Mouse (Mus musculus) MEL (cell line): ENCODE results near the gene Pdlim5. TPM values are rescaled to one million over a fixed set of nuclear protein-coding genes. Genes with fewer than 3 reads are reported as not detected.

Experiments used
- DNase-seq: peaks from one replicate; pipeline ENCODE4 v3.0.0; 2011; ENCODE audit warnings: low read depth, low spot score
- H3K27ac ChIP-seq: 2 replicates; pipeline ENCODE4 v1.5.1; 2012; ENCODE audit warnings: low read depth, mild to moderate bottlenecking, control low read depth, low read length, moderate library complexity; ENCODE audit not compliant: control insufficient read depth
- H3K27me3 ChIP-seq, 2 experiments: fragments of 150-350 bp in 1 of 2; sonication (generic) in 1 of 2; 2 replicates each; pipeline ENCODE4 v1.6.1; 2012; ENCODE audit warnings: low read length in 2 of 2, mild to moderate bottlenecking in 2 of 2, improper control_type of control experiment in 1 of 2, moderate library complexity in 1 of 2; ENCODE audit not compliant: insufficient read depth in 2 of 2, control insufficient read depth in 1 of 2
- H3K36me3 ChIP-seq, 2 experiments: 2 replicates each; pipeline ENCODE4 v1.6.1; 2012 to 2014; ENCODE audit warnings: low read length in 2 of 2, improper control_type of control experiment in 1 of 2, inconsistent platforms in 1 of 2, mild to moderate bottlenecking in 1 of 2; ENCODE audit not compliant: insufficient read depth in 2 of 2, control insufficient read depth in 1 of 2
- H3K4me1 ChIP-seq, 2 experiments: fragments of 150-350 bp in 1 of 2; sonication (generic) in 1 of 2; 2 replicates each; pipeline ENCODE4 v1.6.1; 2012; ENCODE audit warnings: low read length in 2 of 2, improper control_type of control experiment in 1 of 2, mild to moderate bottlenecking in 1 of 2; ENCODE audit not compliant: insufficient read depth in 2 of 2, control insufficient read depth in 1 of 2
- H3K4me3 ChIP-seq, 2 experiments: fragments of 150-350 bp in 1 of 2; sonication (generic) in 1 of 2; 2 replicates each; pipeline ENCODE4 v1.5.1; 2012; ENCODE audit warnings: low read depth in 2 of 2, low read length in 2 of 2, mild to moderate bottlenecking in 2 of 2, moderate library complexity in 2 of 2, control low read depth in 1 of 2, improper control_type of control experiment in 1 of 2; ENCODE audit not compliant: control insufficient read depth in 1 of 2, insufficient read depth in 1 of 2
- H3K79me2 ChIP-seq: 2 replicates; pipeline ENCODE4 v1.6.1; 2012; ENCODE audit warnings: mild to moderate bottlenecking, low read length, moderate library complexity; ENCODE audit not compliant: control insufficient read depth, poor library complexity, insufficient read depth
- H3K9ac ChIP-seq: 2 replicates; pipeline ENCODE4 v1.6.1; 2012; ENCODE audit warnings: low read depth, mild to moderate bottlenecking, control low read depth, low read length, moderate library complexity; ENCODE audit not compliant: control insufficient read depth, poor library complexity, severe bottlenecking
- H3K9me3 ChIP-seq: fragments of 150-350 bp; sonication (generic); replicated peaks from 2 replicates; pipeline ENCODE4 v1.6.1; 2012; ENCODE audit warnings: mild to moderate bottlenecking, low read length, improper control_type of control experiment, moderate library complexity; ENCODE audit not compliant: insufficient read depth
- BHLHE40 ChIP-seq: IDR thresholded peaks from 2 replicates; pipeline ENCODE4 v1.6.1; 2012; ENCODE audit warnings: low read depth, mild to moderate bottlenecking, inconsistent platforms, low read length, improper control_type of control experiment, borderline replicate concordance
- CHD2 ChIP-seq: IDR thresholded peaks from 2 replicates; pipeline ENCODE4 v1.6.1; 2011; ENCODE audit warnings: low read length, improper control_type of control experiment
- E2F4 ChIP-seq: IDR thresholded peaks from 2 replicates; pipeline ENCODE4 v1.6.1; 2011; ENCODE audit warnings: low read depth, low read length, improper control_type of control experiment, borderline replicate concordance
- ELF1 ChIP-seq: IDR thresholded peaks from 2 replicates; pipeline ENCODE4 v1.6.1; 2014; ENCODE audit warnings: low read depth, mild to moderate bottlenecking, inconsistent platforms, low read length, improper control_type of control experiment, moderate library complexity
- ETS1 ChIP-seq: IDR thresholded peaks from 2 replicates; pipeline ENCODE4 v1.6.1; 2012; ENCODE audit warnings: low read depth, mild to moderate bottlenecking, inconsistent platforms, low read length, improper control_type of control experiment, moderate library complexity
- JUND ChIP-seq: IDR thresholded peaks from 2 replicates; pipeline ENCODE4 v1.6.1; 2011; ENCODE audit warnings: low read depth, mild to moderate bottlenecking, improper control_type of control experiment, low read length
- MAFK ChIP-seq: IDR thresholded peaks from 2 replicates; pipeline ENCODE4 v1.6.1; 2011; ENCODE audit warnings: low read depth, mild to moderate bottlenecking, low read length, improper control_type of control experiment, borderline replicate concordance
- MAX ChIP-seq: IDR thresholded peaks from 2 replicates; pipeline ENCODE4 v1.6.1; 2011; ENCODE audit warnings: low read length, improper control_type of control experiment
- MAZ ChIP-seq: IDR thresholded peaks from 2 replicates; pipeline ENCODE4 v1.6.1; 2012; ENCODE audit warnings: low read depth, mild to moderate bottlenecking, inconsistent platforms, low read length, improper control_type of control experiment
- MXI1 ChIP-seq: IDR thresholded peaks from 2 replicates; pipeline ENCODE4 v1.6.1; 2011; ENCODE audit warnings: mild to moderate bottlenecking, low read depth, low read length, improper control_type of control experiment
- NRF1 ChIP-seq: IDR thresholded peaks from 2 replicates; pipeline ENCODE4 v1.6.1; 2014; ENCODE audit warnings: low read depth, mild to moderate bottlenecking, inconsistent platforms, low read length, improper control_type of control experiment, moderate library complexity; ENCODE audit not compliant: poor library complexity, insufficient read depth, severe bottlenecking
- POLR2AphosphoS2 ChIP-seq: IDR thresholded peaks from 2 replicates; pipeline ENCODE4 v1.6.1; 2011; ENCODE audit warnings: low read length, improper control_type of control experiment
- RAD21 ChIP-seq: IDR thresholded peaks from 2 replicates; pipeline ENCODE4 v1.6.1; 2011; ENCODE audit warnings: mild to moderate bottlenecking, low read depth, low read length, improper control_type of control experiment
- SMC3 ChIP-seq: IDR thresholded peaks from 2 replicates; pipeline ENCODE4 v1.6.1; 2011; ENCODE audit warnings: low read depth, low read length, improper control_type of control experiment
- TAL1 ChIP-seq: IDR thresholded peaks from 2 replicates; pipeline ENCODE4 v1.6.1; 2012; ENCODE audit warnings: mild to moderate bottlenecking, inconsistent platforms, low read length, moderate library complexity, mixed read lengths
- TCF12 ChIP-seq: IDR thresholded peaks from 2 replicates; pipeline ENCODE4 v1.6.1; 2014; ENCODE audit warnings: low read depth, mild to moderate bottlenecking, inconsistent platforms, low read length, improper control_type of control experiment, moderate library complexity
- ZC3H11A ChIP-seq: IDR thresholded peaks from 2 replicates; pipeline ENCODE4 v1.6.1; 2012; ENCODE audit warnings: low read depth, mild to moderate bottlenecking, inconsistent platforms, low read length, improper control_type of control experiment
- polyA plus RNA-seq, 2 experiments: library from polyadenylated mRNA; stranded (reverse) in 1 of 2; unstranded in 1 of 2; fragments of >175 nt in 1 of 2; fragments of >200 nt in 1 of 2; gene quantifications; 2 replicates each; pipeline versions ENCODE4 v1.2.1 to v1.2.4; 2012; ENCODE audit warnings: low replicate concordance in 2 of 2, low read depth in 1 of 2; ENCODE audit not compliant: insufficient read length in 2 of 2, insufficient read depth in 1 of 2, missing spikeins in 1 of 2
- total RNA-seq: library from RNA; depleted of rRNA; stranded (reverse); fragments of 300-350 nt; gene quantifications from 2 replicates; pipeline ENCODE4 v1.2.3, GENCODE M21; 2012

Gene Pdlim5
- total and polyA plus RNA-seq, 3 experiments: 8.7 to 9.9 TPM; not detected in 1

DNA sequence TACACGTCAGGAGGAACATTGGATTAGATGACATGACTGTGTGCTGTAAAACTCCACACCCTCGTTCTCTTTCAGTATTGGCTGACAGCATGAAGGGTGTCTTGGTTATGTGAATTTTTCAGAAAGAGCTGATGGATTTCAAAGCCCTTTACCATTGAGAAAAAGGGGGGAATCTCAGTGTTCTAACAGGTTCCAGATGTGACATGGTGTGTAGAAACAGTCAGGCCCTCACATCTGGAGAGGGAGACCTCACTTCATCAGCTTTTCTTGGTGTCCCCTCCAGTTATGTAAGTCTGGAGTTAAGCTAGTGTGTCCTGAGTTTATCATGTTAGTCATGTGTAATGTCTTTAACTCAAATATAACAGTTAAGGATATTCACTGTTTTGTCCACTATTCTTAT lies 182.7 kb downstream of the Pdlim5 start (continued):
- TF ChIP-seq NRF1 (no peak), SMC3 (no peak), ZC3H11A (no peak), RAD21 (no peak), MAZ (no peak)

DNA sequence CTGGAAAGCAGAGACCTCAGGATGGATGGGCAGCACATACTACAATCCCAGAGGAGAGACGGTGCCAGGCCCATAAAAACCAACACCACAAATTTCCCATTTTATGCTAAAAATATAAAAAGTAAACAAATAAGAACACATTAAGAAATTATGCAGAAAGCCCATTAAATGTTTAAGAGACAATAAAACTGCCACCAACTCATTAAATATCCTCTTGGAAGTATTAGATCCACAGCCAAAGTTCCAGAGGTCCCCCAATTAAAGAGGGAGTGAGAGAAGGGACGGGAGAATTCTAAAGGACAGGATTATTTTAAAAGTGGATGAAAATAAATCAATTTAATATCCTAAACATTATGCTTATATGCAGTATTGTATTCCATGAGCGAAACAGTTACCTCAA lies 183.3 kb downstream of the Pdlim5 start:
- no peaks in the 10 kb centered on the region for H3K79me2 ChIP-seq
- no peaks in the 10 kb centered on the region for H3K27me3 ChIP-seq
- TF ChIP-seq ELF1: no peak
- TF ChIP-seq MAX: no peak
- no peak for TF ChIP-seq E2F4
- TF ChIP-seq CHD2: no peak
- no peak for TF ChIP-seq ETS1
- TF ChIP-seq TAL1: no peak
- no peak for TF ChIP-seq SMC3
- TF ChIP-seq TCF12: no peak
- no peak for TF ChIP-seq POLR2AphosphoS2
- no peak for TF ChIP-seq JUND
- no peak for TF ChIP-seq MXI1
- TF ChIP-seq BHLHE40: no peak
- TF ChIP-seq MAFK: no peak
- H3K36me3 ChIP-seq: no peaks in the 10 kb centered on the region
- H3K27ac ChIP-seq: no peak overlapping the region
- no peak overlapping the region for H3K4me3 ChIP-seq
- no peaks in the 10 kb centered on the region for H3K9me3 ChIP-seq
- no peaks in the 10 kb centered on the region for H3K4me1 ChIP-seq
- H3K9ac ChIP-seq: no peak overlapping the region
- DNase-seq: no peak

DNA sequence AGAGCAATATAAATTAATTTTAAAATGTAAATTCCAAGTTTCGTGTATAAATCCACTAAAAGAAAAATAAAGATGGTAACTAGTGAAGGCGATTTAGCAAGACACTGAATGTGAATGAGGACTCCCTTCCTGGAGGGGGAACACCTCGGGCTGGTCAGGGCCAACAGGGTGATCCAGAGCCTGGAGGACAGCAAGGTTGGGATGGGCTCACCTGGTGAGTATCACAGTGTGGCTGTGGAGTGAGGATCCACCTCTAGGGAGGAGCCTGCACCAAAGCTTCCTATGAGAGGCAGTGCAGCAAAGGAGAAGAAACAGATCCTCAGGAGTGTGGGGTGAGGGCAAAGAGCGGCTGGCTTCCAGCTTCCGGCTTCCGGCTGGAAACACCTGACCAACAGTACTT lies 185.5 kb downstream of the Pdlim5 start:
- TF ChIP-seq BHLHE40: no peak
- TF ChIP-seq NRF1: no peak
- H3K27me3 ChIP-seq: no peaks in the 10 kb centered on the region
- no peaks in the 10 kb centered on the region for H3K4me1 ChIP-seq
- DNase-seq: no peak
- H3K27ac ChIP-seq: no peak overlapping the region
- no peaks in the 10 kb centered on the region for H3K9me3 ChIP-seq
- H3K79me2 ChIP-seq: no peaks in the 10 kb centered on the region
- H3K4me3 ChIP-seq: no peak overlapping the region
- H3K9ac ChIP-seq: no peak overlapping the region
- H3K36me3 ChIP-seq: no peaks in the 10 kb centered on the region
